Mouse (Mus musculus): ENCODE measurements around the gene Vmn1r45.
"Not testable (repeated sequence)": the region's sequence is repeated elsewhere in the genome, so short reads cannot be mapped to it uniquely, and the experiment has no call there.

Vmn1r45 gene

DNA sequence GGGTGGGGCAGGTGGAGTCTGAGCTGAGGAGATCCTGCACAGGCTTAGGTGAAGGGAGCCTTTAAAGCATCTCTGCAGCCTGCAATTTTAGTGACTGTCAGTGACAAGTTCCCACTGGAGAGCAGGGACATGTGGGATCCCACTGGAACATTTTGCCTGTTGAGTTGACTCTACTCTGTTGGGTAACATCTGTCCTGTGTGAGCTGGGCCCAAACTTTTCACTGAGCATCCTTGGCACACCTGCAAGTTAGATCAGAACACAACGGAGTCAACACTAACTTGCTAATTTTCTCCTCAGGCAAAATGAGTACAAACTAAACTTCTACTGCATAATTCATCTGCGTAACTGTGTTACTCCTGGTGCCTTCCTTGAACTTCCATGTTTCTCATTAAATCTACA lies at the start of gene Vmn1r45:
Vmn1r45 (minus strand) TSS at position 101 of the 400 bp plus-strand sequence.
- not testable (repeated sequence) for DNase-seq (ENCODE audit: low spot score)

DNA sequence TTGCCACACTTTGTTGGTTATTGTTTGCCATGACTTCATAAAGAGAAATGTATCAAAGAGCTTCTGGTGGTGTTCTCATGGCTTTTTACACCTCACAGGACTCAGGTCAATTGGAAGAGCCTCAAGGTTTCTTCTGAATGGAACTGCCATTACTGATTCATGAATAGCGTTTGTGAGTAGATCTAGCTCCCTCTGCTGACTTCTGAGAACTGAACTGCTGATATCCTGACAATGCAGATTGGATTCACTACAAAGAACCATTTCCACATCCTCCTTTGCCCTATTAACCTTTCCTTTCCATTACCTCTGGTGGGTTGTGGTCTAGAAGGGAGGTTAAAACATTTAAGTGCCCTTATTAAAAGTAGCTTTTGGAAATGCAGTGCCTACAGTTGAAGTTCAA lies 45.6 kb upstream of the Vmn1r45 start:
- no peak for DNase-seq (ENCODE audit: low spot score)

DNA sequence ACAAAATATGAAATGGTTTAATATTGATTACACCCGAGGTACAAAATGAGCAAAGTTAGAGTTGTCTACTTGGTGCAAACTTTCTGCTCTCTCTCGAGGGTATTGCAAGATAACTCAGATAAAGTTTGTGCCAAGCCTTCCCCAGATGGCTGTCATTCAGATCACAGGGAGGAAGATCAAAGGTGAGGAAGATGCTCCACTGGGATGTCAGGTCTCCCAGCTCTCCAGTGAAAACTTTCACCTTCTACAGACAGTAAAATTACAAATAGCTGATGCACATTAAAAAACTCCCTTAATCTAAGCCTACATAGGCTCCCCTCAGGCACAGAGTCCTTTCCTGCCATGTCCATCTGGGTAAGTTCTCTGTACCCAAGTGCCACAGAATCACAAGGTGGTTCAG lies 28.6 kb upstream of the Vmn1r45 start, which contains the start of gene Vmn1r46:
Vmn1r46 (plus strand) TSS at position 301 of the 400 bp plus-strand sequence.
- no peak for DNase-seq (ENCODE audit: low spot score)

DNA sequence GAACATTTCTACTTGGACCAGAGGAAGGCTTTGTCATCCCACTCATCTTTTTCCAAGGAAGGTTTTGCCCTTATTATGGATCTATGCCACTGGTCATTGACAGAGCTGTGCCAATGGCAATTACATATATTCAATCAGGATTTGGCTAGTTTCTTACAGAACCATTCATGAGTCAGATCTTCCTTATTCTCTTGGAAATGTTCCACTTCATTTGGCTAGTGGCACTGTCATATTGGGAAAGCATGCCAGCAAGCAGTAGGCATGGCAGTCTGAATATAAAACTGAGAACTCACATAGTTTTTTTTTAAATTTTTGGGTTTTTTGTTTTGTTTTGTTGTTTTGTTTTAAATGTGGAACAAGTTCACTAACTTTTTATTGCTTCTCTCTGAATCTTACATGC lies 25.9 kb upstream of the Vmn1r45 start:
- no peak for DNase-seq (ENCODE audit: low spot score)

DNA sequence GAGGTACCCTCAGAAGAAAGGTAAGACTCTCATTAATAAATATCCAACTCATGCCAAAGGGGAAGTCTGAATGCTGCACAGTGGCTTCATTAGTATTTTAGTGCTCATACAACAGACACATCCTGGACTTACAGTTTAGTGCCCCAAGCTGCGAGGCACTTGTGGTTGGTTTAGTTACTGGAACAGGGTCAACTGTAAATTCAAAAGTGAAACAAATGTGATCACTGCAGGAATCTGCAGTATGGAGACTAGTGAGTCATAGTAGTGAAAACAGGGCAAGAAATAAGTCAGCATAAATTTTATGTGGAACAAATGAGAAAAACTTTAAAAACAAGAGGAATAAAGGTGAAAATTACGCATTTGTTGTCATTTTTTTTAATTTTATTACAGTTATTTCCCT lies 13.2 kb upstream of the Vmn1r45 start:
- no peak for DNase-seq (ENCODE audit: low spot score)

DNA sequence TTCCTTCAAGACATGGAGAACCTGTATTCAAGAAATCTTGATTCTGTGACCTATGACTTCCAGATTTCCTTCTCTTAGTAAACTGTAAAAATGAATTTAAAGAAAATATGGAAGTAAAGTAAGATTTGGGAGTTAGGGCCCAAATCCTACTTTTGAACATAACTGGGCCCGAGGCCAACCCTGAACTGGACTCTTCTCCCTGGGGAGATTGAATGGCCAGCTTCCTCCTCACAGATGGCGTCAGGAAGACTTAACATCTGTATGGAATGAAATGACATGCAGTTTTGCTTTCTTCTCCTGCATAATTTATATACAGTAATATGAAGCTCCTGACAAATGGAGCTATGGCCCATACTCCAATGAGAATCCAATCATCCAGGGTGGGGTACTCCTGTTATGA lies 528 bp upstream of the Vmn1r45 start:
- DNase-seq (ENCODE audit: low spot score), result no peak

DNA sequence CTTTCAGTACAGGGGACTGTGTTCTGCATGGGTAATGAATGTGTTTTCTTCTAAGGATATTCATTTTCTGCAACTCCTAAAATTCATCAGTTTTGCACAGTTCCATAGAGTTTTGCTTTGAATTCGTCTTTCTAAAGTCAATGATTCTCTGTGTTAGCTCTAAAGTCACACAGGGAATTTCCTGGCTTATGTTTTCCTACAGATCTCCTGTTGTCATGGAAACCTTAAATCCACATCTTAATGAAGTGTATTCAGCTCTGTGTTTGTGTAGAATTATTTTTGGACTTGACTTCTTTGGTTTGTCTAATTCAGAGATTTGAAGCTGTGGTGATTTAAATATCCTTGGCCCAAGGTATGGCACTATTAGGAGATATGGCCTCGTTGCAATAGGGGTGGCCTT lies 56.6 kb downstream of the Vmn1r45 start:
- DNase-seq (ENCODE audit: low spot score), result no peak

DNA sequence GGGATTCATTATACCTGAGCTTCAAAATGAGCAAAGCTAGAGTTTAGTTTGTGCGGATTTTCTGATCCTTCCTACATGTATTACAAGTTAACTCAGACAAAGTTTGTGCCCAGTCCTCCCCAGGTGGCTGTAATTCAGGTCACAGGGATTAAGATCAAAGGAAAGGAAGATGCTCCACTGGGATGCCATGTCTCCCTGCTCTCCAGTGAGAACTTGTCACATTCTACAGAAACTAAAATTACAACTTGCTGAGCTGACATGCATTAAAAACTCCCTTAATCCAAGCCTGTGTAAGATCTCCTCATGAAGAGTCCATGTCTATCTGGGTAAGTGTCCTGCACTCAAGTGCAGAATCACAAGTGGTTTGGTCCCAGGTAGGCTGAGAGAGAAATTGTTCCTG lies 57.0 kb downstream of the Vmn1r45 start, which contains the start of gene Vmn1r44:
Vmn1r44 (plus strand) TSS at position 301 of the 400 bp plus-strand sequence.
- no peak for DNase-seq (ENCODE audit: low spot score)

All from embryo, embryonic 10 days (tissue).